Mouse (Mus musculus): ENCODE results near the gene Megf11.
"Not testable (repeated sequence)": the region's sequence is repeated elsewhere in the genome, so short reads cannot be mapped to it uniquely, and the experiment has no call there.

Gene Megf11

DNA sequence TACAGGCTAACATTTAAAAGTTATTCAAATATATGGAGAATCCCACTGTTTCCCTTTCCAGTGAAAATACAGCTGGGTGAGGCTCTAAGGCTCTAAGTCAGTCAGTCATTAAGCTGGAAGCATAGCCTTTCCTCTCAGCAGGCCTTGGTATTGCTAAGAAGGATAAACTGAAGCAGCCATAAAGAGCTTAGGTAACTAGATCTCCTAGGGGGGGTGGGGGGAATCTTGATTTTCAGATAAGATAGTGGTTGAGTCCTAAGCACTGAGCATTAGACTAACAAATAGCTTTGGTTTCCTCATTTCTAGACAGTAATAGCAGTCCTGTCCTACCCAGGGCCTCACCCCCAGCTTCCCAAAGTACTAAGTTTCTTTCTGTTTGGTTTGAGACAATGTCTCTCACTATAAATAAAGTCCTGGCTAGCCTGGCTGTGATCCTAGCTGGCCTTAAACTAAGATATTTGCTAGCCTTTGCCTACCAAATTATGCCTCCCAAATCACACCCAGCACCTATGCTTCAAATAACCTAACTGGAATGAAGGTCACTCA is 318.1 kb downstream of the Megf11 start:
- no peak for DNase-seq

DNA sequence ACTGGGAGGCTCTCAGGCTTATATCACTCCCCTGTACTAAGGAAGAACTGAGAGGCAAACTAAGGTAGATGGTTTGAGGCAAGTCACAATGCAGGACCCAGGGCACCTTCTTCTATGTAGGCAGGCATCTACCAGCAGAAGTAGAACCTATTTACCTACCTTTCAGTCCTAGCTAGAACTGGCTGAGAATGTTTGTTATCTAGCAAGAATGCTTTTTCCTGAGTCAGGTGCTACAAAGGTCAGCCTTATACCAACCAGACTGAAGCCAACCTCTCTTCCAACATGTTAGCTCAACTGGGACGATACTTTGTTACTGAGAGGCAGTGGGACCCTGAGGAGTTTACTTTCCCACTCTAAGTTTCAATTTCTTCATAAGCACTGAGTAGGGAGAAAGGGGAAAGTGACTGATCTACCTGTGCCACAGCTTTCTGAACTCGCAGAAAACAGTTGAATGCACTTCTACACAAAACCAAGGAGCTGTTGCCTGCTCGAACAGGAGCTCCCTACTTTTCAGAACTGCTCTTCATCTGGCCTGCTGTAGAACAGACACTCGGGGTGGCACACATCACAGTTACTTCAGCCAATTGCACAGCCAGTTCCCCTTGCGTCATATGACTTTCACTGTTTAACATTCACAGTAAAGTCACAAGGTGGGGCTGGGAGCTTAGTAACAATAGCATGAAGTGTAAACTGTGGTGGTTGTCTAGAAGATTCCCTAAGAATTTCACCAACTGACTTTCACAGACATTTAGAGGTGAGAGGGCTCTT is 318.8 kb downstream of the Megf11 start:
- no peak for DNase-seq

DNA sequence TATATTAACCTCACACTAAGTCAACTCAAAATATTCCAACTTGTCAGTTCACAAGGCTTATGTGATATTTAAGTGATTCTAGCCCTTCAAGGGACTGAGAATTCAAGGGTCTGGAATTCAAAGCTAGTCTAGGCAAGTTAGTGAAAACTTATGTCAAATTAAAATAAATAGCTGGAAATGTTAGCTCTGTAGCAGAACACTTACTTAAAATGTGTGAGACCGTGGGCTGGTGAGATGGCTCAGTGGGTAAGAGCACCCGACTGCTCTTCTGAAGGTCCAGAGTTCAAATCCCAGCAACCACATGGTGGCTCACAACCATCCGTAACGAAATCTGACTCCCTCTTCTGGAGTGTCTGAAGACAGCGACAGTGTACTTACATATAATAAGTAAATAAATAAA is 324.9 kb downstream of the Megf11 start:
- not testable (repeated sequence) for DNase-seq

DNA sequence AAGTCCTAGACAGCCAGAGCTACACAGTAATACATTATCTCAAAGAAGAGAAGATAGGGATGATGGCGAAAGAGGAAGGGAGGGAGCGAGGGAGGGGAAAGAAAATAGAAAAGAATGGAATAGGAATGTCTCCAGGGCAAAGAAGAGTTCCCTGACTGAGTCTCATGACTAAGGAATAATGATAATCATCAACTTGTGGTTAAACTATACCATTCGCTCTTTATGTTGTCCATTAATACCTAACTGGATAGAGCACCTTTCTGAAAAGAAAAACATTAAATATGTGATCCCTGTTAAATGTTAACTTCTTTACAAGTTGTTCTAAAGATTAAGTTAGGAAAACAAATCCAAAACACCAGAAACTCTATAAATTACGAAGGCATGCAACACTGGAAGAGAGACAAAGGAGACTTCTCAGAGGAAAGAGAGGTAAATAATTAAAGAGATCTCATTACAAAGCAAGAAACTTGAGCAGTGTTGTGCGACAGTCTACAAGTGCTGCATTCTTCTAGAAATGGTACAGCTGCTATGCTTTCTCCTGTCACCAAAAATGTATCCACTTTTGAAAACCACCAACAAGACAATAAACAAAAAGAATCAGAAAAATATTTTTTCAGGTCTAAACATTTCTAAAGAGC is 334.2 kb downstream of the Megf11 start:
- DNase-seq: no peak

DNA sequence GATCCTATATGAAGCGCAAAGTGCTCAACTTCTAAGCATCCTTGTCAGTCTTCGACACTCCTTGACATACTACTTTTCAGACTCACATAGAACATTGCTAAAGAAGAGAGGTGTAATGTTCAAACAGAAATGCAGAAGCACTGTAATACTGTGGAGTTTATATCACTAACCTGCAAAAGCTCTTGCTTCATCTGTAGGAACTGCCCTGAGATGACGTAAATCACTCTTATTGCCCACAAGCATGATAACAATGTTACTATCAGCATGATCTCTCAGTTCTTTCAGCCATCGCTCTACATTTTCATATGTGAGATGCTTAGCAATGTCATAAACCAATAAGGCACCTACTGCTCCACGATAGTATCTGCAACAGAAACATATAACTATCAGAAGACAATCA is 341.0 kb downstream of the Megf11 start:
- no peak for DNase-seq

DNA sequence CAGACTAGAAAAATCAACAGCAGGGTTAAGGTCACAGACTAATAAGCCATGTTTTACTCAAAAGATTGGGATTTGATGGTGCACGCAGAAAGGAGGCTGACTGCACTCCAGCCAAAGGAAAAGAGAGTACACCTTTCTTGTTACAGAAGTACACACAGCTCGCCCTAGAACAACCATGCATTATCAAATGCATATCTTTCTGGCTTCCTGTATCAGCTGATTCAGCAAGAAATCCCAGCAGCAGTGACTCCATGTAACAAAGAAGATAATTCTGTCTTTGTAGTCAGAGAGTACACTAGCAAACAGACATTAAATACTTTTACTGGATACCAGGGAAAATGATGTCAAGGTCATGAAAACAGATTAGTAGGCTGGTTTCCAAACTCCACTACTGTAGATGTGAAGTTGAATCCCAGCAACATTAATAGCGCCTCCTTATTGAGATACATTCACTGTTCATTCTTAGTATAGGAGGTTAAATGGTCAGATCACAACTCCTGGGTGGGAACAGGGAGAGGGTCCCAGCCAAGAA is 345.7 kb downstream of the Megf11 start:
- no peak for DNase-seq

DNA sequence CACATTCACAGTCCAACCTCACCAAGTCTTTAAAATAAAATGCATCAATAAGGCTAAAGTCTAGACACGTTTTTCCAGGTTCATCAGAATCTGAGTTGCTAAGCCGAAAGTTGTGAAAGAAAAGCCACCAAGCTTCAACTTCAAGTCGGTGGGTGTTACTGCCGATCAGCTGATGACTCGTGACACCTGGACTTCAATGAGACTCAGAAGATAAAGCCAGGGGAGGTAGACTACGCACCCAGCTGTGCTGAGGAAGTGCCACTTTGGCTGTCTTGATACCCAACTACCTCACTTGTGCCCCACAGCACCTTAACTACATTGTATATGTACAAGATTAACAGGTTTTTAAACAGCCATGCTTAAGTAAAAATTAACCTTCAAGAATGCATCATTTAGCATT is 348.7 kb downstream of the Megf11 start:
- DNase-seq: peak; percentile 38

DNA sequence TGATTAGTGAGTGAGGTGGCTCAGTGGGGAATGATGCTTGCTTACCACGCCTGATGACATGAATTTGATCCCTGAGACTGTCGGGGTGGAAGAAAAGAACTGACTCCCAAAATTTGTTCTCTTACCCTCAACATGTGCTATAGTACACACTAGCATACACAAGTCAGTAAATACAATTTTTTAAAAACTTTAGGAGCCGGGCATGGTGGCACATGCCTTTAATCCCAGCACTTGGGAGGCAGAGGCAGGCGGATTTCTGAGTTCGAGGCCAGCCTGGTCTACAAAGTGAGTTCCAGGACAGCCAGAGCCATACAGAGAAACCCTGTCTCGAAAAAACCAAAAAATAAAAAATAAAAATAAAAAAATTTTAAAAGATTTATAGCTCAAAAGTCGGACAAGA is 349.6 kb downstream of the Megf11 start:
- DNase-seq: not testable (repeated sequence)

DNA sequence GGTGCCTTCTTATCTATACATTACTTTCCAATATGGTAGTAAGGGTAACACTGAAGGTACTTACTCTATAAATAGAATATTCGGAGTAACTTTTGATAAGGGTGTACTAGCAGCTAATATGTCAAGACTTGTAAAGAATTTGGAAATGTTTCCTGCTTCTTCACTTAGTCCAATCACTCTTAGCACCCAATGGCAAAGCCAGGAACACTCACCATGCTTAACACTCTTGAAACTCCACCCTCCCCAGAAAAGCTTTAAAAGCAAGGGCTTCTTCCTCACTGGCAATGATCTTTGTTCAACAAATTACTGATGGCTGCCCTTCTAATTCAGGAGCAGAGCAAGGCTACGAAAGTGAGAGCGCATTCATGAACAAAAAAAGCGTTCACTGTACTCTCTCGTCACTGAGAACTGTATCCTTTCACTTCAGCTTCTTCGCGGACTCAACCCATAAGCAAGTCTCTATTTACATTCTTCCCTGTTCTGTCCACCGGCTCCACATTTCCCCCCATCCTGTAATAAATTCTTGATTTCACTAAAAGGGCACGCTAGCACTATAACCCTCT is 350.7 kb downstream of the Megf11 start:
- no peak for DNase-seq

DNA sequence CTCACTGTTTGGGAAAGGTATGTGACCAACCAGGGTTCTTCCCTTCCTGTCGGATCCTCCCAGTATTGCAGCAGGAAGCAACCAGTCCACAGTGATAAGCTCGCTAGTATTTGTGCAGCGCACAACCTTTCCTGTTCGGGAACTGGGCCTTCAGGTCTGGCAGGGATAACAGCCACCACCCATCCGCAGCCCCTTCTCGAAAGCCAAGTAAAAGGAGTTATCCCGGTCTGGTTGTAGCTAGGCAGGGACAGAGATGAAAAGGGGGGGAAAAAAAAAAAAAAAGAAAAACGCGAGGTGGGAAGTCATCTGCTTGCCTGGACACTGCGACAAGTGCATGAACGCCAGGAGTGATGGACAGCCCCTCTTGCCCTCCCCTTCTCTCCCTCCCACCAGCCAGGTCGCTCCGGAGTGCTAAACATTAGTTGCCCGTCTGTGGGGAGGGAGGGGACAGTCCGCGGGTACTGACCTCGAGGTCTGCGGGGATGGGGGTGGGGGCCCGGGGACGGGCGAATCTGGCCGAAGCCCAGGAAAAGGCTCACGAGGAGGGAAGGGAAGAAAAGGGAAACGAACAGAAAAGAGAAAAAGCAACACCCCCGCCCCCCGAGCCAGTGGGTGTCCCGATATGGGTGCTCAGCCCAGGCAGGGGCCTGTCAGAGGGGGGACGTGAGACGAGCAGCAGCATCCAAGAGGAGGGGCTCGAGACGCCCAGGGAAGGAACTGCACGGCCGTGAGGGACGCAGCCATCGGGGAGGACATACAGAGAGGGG is 351.4 kb downstream of the Megf11 start:
- DNase-seq: peak; percentile 46

DNA sequence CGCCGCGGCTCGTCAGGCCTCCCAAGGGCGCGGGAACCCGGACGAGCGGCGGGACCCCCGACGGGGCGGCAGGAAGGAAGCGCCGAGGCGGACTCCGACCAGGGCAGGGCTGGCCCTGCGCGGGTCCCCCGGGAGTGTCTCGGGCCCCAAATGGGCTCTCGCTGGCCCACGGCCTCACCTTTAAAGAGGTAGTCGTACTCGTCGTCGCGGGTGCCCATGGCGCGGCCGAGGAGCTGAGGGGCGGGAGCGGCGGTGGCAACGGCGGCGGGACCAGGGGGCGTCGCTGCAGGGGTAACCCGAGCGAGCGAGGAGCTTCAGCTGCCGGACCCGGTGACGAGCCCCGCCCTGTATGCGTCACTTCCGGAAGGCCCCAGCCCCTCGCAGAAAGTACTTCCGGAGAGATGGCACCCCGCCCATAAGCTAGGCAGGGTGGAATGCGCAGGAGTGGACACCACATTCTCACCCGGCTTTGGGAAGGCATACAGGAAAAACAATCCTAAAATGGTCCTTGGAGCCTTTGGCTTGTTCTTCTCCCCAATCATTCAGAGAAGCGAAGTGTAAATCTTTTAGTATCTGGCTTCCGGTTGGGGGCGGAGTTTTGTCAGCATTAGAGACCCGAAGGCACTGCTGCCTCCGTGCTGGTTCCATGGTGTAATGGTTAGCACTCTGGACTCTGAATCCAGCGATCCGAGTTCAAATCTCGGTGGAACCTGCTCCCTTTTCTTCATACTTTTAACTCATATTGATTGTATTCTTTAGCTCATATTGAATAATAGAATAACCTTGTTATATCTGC is 352.2 kb downstream of the Megf11 start, which contains the start of gene Rab11a:
Gene Rab11a (minus strand): TSS at position 353 of the 796 bp plus-strand sequence.
- peak; percentile 98 for DNase-seq

DNA sequence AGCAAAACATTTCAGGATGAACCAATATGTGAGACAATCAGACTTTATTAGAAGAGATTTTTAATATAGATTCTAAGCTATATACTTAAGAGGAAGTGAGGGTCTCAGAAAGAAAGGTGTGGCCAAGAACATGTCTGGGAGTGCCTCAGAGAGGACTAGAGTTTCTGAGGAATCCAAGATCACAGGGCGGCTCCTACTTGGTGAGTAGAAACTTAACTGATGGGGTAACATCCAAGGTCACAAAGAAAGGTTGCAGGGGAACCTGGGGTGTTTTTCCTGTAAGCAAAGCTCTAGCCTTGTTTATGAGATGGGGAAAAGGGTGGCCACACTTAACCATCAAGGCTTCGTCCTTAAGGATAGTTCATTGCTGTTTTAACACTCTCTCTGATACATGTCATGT is 353.6 kb downstream of the Megf11 start:
- no peak for DNase-seq

DNA sequence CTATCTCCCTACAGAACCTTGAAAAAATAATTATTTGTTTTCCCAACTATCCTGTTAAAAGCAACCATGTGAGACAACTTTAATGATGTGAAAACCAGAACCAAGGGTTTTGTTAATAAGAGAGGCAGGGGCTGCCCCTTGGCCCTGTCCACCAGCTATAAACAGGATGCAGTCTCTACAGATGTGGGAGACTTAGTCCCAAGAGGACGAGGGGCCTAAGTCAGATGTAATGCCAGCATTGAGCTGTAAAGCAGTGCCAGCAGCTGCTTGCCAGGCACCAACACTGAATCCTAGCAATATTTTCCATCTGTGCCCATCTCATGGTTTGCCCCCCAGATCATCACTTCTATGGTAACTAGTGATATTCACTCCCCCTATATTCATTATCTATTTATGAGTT is 357.0 kb downstream of the Megf11 start:
- DNase-seq: no peak

DNA sequence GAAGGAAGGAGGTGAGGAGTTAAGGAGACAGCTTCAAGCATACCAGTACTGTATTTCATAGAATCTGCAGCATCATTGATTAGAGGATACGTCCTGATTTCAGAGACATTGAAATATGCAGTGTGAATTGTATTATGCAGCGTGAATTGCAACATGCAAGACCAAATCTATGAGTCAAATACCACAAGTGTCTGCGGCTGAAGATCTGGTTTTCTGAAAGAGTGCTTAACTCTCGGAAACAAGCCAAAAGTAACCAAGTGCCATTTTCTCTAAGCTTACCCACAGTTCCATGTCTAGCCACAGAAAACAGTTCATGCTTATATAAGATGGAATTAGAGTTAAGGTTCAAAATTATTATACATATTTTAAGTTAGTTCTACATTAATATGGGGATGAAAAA is 362.3 kb downstream of the Megf11 start:
- DNase-seq: no peak

DNA sequence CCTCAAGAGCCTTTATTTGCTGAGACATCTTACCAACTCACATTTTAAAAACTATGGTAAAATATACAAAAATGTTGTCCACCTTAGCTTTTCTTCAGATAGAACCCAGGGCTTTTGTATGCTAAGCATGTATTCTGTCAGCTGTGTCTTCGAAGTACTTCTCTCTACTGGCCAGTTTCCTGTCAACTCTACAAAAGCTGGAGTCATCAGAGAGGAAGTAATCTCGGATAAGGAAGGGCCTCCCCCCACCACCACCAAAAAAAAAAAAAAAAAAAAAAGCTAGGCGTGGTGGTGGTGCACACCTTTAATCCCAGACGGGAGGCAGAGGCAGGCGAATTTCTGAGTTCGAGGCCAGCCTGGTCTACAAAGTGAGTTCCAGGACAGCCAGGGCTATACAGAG is 363.9 kb downstream of the Megf11 start:
- DNase-seq: no peak

DNA sequence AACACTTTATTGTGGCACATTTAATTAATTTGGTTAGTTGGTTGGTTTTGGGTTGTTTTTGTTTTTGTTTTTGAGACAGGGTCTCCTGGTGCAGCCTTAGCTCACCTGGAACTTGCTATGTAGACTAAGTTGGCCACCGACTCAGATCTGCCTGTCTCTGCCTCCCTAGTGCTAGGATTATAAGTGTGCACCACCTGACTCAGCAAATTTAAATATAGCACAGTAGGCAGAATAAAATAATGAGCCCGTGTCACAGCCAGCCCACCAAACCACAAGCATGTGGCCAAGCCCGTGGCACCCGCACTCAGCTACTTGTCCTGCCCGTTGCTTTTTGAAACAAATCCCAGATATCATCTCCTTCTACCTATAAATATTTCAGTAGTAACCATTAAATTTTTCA is 367.1 kb downstream of the Megf11 start:
- no peak for DNase-seq

DNA sequence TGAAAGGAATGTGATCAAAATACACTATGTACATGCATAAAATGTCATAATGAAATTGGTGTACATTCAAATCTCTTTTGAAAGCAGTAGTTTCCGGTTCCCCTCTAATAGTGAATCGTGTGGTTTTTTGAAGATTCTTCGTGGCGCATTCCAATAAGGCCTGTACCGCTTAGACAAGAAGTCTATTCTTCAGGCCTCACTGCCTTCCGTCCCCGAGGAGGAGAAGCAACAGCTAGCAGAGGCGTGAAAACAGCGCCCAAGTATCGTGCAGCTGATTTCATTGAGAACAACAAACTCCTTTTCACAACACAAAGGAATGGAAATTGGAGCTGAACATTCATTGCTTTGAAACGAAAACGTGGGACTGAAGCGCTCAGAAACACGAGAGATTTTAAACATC is 372.6 kb downstream of the Megf11 start:
- no peak for DNase-seq

Measured in thymus, postnatal 14 days (tissue).